Mouse (Mus musculus): ENCODE data around the gene Lck.

- no peak for TF ChIP-seq EP300 (IDR thresholded peaks at IDR 0.05; ENCODE audit: low read length)
- peak in 1 of 2 experiments; percentile 13; a peak in 1 of 4 replicates for TF ChIP-seq CTCF (conservative IDR thresholded peaks at IDR 0.05 in 1 of 2, IDR thresholded peaks at IDR 0.05 in 1 of 2; ENCODE audit: low read depth in 2 of 2, low read length in 2 of 2)
- no peak for TF ChIP-seq CHD1 (IDR thresholded peaks at IDR 0.05; ENCODE audit: low read depth, low read length)
Measured at GRCm38 (mm10) chr4:129618786-129619691, 45.6 kb upstream of the Lck start, which contains the start of gene Iqcc.
